Mouse (Mus musculus): ENCODE results near the gene Fsd1.
"Not testable (repeated sequence)": the region's sequence is repeated elsewhere in the genome, so short reads cannot be mapped to it uniquely, and the experiment has no call there.

DNA sequence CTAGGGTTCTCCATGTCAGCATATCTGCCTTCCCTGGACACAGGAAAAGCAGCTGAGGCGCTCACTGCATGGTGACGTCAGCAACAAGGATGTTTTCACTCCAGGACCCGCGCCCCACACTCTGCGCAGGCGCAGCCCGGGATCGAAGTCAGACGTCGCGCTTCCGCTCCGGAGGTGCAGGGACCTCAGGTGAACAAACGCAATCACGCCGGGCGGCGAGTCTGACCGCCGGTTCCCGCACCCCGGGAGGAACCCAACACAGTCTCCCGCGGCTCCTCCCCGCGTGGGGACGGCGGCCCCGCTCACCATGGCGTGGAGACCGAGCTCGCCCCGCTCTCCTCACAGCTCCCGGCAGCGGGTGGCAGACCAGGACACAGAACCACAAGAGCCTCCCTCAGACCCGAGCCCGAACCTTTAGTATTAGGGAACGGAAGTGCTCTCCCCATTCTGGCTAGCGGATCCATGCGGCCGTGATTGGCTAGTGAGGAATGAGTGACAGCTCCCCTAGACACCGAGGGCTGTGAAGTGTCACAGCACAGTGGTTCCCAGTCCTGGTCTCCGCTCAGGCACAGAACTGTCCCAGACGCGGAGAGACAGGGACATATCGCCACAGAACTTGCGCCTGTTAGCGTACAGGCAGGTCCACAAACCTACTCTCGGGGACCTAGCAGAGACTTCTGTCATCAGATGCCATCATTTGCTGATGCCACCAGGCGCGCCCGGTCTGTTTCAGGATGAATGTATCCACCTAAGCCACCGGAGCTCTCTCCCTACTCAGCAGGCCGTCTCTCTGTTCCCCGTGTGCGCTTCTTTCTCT is 41.2 kb upstream of the Fsd1 start:
- not testable (repeated sequence) for TF ChIP-seq MAX (IDR thresholded peaks at IDR 0.05; ENCODE audit: low read length); ZC3H11A (IDR thresholded peaks at IDR 0.05; ENCODE audit: low read depth, low read length)
